Mouse (Mus musculus) thymus, postnatal 25 days (tissue): Measurements from ENCODE around the gene Slamf6.
A peak's percentile ranks its signal among the peaks of the same experiment; 100 is the strongest.
"Not testable (repeated sequence)": the region's sequence is repeated elsewhere in the genome, so short reads cannot be mapped to it uniquely, and the experiment has no call there.

Experiments used
- DNase-seq: peaks from one replicate; pipeline ENCODE4 v3.0.0; 2022

Slamf6 gene

DNA sequence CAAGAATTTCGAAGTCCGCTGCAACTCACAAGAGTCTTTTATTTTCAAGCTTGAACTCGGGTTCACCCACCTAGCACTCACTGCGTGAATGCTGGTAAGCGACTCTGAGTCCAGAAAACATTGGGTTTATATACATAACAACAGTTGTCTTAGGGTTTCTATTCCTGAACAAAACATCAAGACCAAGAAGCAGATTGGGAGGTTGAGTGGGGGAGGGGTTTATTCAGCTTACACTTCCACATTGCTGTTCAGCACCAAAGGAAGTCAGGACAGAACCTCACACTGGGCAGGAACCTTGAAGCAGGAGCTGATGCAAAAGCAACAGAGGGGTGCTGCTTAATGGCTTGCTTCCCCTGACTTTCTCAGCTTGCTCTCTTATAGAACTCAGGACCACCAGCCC, 43.4 kb downstream of the Slamf6 start:
- DNase-seq: no peak

DNA sequence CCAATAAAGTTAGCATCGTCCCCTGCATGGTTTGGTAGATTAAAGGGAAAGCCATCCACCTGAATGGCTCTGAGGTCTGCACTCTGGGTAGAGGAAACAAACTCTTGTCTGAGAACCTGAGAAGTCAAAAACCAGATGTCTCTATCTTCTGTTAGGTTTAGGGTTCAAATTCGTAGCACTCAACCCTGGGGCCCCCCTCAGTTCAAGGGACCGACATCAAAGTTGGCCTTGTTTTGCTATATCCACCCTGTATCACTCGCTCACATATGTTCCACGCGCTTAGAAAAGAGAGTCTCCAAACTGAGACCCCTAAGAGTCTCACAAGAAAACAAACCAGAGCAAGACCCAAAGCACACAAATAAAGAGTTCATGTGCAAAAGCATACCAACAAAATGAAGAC, 44.4 kb downstream of the Slamf6 start:
- peak; percentile 67 for DNase-seq

DNA sequence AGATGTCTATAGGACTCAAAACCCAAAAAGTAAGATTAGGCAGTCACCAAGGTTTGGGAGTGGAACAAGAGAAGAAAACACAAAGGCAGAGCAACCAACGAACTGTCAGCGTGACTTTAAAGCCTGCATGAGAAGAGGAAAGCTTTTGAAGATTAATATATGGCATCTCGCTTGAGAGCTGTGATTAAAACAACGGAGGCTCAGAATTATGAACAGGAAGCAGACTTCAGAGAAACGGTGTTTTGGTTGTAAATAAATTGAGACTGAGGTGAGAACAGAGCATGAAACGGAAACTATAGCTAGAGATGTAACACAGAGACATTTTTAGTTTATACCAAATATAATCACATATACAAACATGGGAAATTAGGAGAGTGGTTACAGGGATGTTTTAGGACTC, 46.3 kb downstream of the Slamf6 start:
- no peak for DNase-seq

DNA sequence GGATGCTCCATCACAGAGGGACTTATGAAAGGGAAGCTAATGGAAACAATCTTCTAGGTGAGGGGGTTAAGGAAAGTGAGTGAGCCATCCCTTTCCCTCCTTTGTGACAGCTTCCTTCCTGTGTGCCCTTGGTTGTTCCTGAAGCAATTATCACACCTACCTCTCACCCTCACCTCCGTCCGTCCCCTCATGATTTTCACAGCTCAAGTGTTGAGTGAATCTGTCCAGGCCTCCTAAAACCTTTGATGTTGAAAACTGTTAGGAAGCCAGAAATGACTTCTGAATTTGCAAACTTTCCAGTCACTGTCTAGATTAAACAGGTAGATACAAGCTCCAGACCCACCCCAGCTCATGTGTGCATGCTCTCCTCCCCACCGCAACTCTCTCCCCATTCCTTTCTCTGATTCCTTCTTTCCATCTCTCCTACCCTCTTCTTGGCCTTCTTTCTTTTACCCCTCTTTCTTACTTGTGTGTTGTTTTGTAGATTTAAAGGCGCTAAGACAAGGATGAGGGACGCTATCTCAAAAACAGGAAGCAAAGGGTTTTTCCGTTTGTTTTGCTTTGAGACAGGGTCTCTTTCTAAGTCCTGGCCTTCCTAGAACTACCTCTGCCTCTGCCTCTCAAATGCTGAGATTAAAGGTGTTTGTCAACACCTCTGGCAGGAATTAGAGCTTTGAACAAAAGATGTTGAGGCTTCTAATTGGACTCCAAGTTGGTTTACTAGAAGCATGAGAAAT, 48.9 kb downstream of the Slamf6 start:
- DNase-seq: peak; percentile 43

DNA sequence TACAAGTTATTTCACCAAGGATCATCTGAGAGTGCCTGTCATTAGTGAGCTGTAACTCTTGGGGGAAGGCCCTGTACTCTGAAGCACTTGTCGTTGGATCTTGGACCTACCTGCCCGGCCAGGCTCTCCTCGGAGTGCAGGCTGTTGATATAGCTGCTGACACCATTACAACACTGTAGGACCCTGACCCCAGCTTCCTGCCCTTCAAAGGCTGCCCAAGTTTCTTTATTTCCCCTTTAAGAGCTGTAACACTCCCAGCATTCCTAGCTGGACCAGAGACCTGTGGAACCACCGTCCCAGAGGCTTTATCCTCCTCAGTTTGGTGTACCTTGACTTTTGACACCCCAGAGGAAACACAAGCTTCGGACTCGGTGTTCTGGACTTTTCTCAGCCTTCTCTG, 51.9 kb downstream of the Slamf6 start:
- no peak for DNase-seq

DNA sequence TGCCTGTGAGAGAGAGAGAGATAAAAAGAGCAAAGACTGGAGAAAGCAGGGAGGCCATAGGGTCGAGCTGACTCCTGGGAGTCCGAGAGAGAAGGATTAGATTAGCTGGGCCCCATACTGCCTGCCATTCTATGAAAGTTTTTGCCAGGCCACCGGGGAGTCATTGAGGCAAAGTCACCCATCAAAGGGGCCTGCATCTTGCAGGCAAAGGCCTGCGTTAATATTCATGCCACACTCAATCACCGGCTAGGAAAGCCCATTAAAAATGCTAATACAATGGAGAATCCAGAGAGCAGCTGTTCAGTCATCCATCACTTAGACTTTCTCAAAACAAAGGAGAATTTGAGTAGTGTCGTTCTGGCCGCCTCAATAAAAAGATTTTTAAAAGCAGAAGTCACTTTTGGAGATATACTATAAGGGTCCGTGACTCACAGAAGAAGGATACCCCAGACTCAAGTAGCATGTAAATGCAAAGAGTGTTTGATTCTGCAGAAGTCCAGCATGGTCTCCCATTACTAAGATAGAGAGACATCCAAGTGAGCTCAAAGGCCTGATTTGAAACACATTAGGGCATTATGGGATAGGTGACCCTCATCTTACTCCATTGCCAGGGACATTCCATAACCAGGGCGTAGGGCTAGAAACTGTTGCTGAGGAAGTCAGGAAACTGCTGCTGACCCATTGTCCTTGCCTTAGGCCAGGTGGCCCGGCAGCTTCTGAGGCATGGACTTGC, 53.7 kb downstream of the Slamf6 start:
- DNase-seq: no peak

DNA sequence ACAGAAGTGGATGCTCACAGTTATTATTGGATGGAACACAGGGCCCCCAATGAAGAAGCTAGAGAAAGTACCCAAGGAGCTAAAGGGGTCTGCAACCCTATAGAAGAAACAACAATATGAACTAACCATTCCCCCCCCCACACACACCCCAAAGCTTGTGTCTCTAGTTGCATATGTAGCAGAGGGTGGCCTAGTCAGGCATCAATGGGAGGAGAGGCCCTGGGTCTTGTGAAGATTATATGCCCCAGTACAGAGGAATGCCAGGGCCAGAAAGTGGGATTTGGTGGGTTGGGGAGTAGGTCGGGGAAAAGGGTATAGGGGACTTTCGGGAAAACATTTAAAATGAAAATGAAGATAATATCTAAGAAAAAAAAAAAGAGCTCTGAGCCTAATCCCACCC, 57.0 kb downstream of the Slamf6 start:
- DNase-seq: not testable (repeated sequence)

DNA sequence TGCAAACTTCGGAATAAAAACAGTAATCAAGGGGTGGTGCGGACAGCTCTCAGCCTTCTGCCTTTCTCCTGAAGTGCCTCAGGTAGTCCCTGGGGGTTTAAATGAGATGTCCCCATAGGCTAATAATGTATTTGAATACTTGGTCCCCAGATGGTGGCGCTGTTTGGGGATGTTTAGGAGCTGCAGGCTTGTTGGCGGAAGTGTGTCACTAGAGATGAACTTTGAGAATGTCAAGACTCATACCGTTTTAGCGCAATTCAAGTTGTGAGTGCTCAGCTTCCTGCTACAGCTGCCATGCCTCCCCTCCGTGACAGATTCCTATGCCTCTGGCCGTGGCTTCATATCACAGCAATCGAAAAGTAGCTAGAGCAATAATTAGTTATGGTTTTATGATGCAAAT, 58.1 kb downstream of the Slamf6 start:
- DNase-seq: no peak

DNA sequence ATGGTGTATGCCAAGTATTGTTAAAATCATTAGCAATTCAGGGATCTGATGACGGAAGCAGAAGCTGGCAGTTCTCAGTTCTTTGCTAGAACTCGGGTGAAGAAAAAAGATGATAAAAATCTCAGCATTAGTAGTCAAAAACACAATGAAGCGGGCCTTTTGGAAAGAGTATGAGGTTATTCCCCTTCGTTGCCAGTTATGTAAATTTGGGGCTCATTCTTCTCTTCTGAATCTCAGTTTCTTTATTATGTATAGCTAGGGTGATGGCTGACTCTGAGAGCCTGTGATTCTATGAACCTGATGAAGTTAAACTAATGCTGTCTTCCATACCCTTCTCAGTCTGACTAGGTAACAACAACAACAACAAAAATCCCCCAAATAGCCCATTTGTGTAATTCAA, 58.5 kb downstream of the Slamf6 start:
- no peak for DNase-seq

DNA sequence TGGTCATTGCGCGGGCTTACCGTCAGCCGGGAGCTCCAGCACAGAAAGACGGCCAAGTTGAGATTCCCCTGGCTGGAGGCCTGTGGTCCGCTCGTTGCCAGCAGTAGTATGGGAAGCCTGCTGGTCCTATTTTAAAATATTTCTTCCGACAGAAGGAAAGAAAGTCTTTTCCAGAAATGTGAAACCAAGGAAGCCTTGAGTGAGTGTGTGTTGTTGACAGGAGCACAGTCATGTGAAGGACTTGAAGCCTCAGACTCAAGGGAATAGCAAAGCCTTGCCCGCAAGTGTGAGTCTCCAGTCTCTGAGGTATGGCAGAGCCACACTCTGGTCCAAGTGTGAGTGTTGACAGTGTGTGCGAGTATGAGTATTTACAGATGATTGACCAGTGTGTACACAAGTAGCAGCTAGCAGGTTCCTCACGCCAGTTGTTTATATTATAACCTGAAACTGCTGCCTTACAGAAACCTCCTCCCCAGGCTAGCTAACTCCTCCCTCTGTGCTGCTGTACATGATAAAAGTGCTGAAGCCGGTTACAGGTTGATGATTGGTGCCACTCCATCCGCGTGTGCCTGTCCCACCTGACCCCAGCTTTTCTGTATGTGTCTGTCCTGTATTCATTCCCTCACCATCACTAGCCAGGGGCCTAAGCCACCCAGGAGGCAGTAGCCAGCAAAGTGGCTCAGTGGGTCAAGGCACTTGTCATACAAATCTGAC, 59.7 kb downstream of the Slamf6 start:
- no peak for DNase-seq

DNA sequence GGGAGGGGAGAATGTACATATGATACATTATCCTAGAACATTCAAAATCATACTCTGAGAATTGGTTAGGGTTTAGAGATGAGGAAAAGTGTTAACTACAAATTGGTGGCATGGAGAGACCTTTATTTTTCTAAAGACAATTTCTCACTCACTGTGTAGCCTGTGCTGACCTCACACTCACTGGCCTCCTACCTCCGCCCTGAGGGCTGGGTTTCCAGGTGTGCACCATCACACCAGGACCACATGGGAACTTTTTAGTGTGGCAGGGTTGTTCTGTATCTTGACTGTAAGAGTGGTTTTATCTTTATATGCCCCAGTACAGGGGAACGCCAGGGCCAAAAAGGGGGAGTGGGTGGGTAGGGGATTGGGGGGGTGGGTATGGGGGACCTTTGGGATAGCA, 60.6 kb downstream of the Slamf6 start:
- no peak for DNase-seq

DNA sequence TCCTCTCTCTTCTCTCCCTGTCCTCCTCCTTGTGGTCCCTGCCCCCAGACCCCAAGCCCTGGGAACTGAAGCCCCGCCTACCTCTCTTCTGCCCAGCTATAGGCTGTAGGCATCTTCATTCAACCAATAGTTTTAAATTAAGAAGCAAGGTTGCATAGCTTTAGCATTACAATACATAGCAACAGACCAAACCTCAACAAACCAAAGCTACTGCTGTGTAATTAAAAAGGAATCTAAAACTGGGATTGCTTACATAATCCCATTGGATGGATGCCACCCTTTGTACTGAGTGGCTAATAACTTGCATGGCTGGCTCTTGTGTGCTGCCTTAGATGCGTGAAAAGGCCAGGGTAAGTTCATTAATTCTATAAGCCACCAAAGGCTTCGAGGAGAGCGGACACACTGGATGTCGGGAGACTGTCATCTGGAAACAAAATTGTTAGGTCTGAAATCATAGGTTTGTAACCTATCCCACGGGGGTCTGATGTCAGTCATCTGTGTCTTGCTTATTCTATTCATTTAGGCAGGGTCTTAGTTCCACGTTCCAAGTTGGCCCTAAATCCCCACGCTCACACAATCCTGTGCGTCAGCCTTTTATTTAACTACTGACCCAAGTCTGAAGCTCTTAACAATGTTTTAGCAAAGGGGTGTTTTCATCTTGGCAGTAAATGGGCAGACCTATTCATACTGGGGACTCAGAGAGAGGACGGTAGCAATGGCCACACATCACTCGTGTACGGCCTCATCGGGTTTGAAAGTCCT, 62.8 kb downstream of the Slamf6 start:
- no peak for DNase-seq

DNA sequence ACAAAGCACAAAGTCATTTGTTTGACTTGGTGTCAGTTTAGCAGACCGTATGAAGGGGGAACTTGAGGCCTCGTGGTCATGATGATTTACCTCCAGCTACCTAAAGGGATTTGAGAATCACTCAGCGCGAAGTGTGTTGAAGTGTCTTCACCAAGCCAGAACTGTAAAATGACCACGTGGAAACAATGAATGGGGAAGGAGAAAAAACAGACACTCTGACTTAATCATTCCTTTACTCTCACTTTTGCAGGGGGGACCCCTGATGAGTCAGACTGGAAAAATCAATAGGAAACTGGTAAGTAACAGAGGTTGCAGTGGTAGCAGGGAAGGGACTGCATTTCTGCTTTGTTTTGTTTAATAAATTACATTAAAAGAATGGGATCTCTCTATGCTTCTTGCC, 64.9 kb downstream of the Slamf6 start:
- DNase-seq: no peak

DNA sequence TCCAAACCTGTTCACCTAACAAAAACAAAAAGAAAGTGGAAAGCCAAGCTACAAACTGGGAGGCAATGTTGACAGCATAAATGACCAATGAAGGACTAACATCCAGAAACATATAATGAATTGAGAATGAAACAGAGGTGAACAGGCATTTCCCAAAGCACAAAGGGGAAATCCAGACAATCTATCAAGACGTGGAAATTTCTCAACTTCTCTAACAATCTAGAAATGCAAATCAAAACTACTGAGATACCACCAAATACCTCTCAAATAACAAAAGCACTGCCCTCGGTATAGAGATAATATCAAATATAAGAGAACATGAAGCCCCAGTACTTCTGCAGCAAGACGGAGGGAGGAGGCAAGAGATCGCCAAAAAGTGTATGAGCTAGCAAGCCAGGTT, 65.4 kb downstream of the Slamf6 start:
- DNase-seq: no peak

DNA sequence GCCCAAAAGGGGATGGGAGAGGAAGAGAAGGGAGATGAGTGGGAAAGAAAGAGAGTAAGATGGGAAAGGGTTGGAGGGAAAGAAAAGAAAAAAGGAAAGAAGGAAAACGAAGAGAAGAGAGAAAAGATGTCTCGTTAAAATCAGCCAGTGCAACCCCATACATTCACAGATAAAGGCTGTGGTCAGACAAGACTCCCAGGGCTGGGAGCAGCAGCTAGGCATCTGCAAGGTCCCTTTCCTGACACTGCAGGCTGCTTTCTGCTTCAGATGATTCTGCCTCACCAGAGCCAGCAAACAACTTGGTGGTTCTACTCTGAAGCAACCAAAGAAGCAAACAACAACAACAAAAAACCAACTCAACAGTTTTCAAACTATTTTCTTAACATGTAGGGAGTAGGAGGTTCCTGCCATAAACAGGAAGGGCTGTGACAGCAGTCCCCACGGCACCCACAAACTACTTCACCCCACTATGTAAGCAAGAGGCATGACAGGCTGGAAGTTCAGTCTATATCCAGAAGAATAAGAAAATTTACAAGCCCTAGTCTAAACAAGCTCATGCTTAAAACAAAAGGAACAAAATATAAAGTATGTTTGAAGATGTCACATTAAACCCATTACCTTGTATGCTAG, 66.2 kb downstream of the Slamf6 start:
- DNase-seq: no peak

DNA sequence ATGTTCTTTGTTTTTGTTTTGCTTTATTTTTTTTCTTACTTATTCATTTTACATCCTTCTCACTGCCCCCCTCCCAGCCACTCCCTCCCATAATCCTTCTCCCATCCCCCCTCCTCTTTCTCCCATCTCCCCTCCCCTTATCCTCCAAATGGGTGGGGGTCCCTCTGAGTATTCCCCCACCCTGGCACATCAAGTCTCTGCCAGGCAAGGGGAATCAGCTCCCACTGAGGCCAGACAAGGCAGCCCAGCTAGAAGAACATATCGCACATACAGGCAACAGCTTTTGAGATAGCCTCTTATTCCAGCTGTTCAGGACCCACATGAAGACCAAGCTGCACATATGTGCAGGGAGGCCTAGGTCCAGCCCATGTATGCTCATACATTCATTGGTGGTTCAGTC, 66.8 kb downstream of the Slamf6 start:
- no peak for DNase-seq

DNA sequence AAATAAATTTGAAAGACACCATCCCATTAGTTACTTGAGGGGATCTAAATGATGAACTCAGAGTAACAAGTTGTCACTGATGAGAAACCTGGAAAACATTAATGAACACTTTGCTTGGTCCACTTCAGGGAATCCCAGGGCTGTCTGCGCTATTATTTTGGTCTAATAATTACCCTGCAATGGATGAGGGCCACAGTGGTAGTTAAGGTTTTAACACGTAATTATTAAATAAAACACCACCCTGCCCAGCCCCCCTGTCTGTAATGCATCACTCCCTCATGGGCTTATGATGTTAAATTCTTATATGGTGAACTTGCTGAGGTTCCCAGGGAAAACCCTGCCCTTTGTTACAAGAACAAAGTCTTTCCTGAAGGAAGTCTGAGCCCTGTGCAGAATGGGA, 74.6 kb downstream of the Slamf6 start:
- no peak for DNase-seq

DNA sequence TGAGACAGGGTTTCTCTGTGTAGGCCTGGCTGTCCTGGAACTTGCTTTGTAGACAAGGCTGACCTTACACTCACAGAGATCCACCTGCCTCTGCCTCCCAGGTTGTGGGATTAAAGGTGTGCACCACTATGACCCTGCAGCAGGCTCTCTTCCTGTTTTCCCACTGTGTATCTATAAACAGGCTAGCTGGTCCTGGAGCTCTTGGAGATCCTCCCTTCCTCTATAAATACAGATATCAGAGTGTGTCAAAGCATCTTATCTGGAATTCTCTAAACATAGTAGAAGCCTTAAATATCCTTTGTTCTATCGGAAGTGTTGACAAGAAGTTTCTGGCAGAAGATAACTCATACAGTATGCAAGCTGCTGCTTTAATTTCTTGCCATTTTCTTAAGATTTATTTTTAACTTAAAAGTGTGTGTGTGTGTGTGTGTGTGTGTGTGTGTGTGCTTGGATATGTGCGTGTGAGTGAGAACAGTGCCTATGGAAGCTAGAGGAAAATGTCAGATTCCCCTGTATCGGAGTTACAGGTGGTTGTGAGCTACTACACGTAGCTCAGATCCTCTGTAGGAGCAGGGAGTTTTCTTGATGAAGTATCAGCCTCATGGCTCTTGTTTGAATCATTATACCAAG, 75.7 kb downstream of the Slamf6 start:
- no peak for DNase-seq

DNA sequence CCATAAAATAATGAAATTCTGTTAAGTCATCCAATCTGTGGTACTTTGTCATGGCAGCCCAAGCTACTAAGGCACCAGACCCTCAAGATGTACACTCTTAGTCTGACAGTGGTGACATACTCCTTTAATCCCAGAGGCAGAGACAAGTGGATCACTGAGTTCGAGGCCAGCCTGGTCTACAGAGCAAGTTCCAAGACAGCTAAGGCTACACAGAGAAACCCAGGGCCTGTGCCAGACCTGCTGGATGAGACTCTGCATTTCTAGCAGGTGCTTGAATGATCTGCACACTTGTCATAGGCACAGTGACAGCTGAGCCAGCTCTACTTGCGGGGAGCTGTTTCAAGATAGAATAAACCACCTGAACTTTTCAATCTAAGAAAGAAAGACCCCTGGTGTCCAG, 77.2 kb downstream of the Slamf6 start:
- DNase-seq: no peak

DNA sequence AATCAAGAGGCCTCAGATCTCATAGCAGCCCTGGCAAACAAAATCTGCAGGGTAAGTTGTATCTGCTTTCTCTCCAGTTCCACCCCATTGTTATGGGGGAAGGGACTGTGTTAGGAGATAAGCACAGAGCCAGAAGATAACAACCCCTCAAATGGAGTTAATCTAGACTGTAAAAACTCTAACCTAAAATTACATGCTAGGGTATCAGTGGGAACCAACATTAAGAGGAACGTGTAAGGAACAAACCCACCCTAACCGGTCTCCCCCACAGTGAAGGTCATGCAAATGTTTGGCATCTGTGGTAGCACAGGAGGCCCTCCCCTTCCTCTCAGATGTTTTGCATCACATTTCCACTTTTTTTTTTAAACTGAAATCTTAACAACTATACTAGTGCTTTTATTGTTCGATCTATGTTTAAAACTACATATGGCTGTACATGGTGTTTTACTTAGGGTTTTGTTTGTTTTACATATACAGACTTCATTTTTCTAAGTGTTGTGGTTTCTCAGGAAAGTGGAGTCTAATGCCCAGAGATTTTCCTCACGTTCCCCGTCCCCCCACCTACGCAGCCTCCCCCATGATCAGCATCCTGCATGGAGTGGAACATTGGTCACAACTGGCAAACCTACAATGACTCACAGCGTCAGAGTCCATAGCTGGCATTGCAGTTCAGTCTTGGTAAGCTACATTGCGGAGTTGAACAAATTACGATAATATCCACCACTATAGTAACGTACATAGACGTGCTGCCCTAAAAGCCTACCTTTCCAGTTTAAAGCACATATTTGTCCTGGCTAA, 77.8 kb downstream of the Slamf6 start:
- DNase-seq: no peak

DNA sequence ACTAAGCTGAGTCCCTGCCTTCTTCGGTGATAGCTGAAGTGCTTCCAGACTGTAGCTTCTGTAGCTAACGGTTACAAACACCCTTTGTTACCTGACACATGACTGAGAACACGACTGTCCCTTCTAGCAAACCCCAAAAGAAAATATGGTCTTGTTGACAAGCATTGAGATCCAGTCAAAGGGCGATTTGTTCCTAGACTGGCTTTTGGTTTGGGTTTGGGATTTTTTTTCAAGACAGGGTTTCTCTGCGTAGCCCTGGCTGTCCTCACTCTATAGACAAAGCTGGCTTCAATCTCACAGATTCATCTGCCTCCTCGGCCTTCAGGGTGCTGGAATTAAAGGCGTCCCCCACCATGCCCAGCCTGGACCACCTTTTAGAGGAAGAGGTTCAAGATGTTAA, 79.4 kb downstream of the Slamf6 start:
- DNase-seq: no peak
